Mouse (Mus musculus) embryonic facial prominence, embryonic 11.5 days (tissue): Measurements from ENCODE around the gene Hnrnpk. TPM values are rescaled to one million over a fixed set of nuclear protein-coding genes. Genes with fewer than 3 reads are reported as not detected.

Source experiments
- ATAC-seq: fragments of 200-750 bp; cut with Nextera tagmentation; replicated peaks from 2 replicates; pipeline ENCODE4 v1.8.0; 2017; ENCODE audit warnings: low read depth; ENCODE audit not compliant: insufficient number of reproducible peaks, low FRiP score, low TSS enrichment
- DNase-seq: peaks from one replicate; pipeline ENCODE4 v3.0.0-alpha.2; 2015; ENCODE audit warnings: low spot score
- H3K27ac ChIP-seq: fragments of 300-500 bp; sonication (generic); replicated peaks from 2 replicates; pipeline ENCODE4 v1.5.1; 2014; ENCODE audit warnings: mild to moderate bottlenecking, low read depth, low read length, control low read depth
- H3K27me3 ChIP-seq: fragments of 300-500 bp; sonication (generic); 2 replicates; pipeline ENCODE4 v1.6.1; 2014; ENCODE audit warnings: mild to moderate bottlenecking, low read length, moderate library complexity, mixed read lengths; ENCODE audit not compliant: control insufficient read depth, insufficient read depth
- H3K36me3 ChIP-seq: fragments of 300-500 bp; sonication (generic); replicated peaks from 2 replicates; pipeline ENCODE4 v1.6.1; 2014; ENCODE audit warnings: low read depth, mild to moderate bottlenecking, low read length, moderate library complexity, mixed read lengths; ENCODE audit not compliant: control insufficient read depth, insufficient read depth
- H3K4me1 ChIP-seq: fragments of 300-500 bp; sonication (generic); 2 replicates; pipeline ENCODE4 v1.6.1; 2014; ENCODE audit warnings: low read length, mixed read lengths; ENCODE audit not compliant: control insufficient read depth, insufficient read depth
- H3K4me2 ChIP-seq: fragments of 300-500 bp; sonication (generic); 2 replicates; pipeline ENCODE4 v1.6.1; 2014; ENCODE audit warnings: low read depth, mild to moderate bottlenecking, control low read depth, low read length, moderate library complexity
- H3K4me3 ChIP-seq: fragments of 300-500 bp; sonication (generic); 2 replicates; pipeline ENCODE4 v1.5.1; 2014; ENCODE audit warnings: low read depth, low read length, control low read depth
- H3K9ac ChIP-seq: fragments of 300-500 bp; sonication (generic); replicated peaks from 2 replicates; pipeline ENCODE4 v1.6.1; 2014; ENCODE audit warnings: mild to moderate bottlenecking, control low read depth, low read length
- H3K9me3 ChIP-seq: fragments of 300-500 bp; sonication (generic); replicated peaks from 2 replicates; pipeline ENCODE4 v1.6.1; 2016; ENCODE audit warnings: mild to moderate bottlenecking, low read length, inconsistent platforms, mixed read lengths; ENCODE audit not compliant: control insufficient read depth
- WGBS: fragments of 180-500 bp; shearing (Covaris S2); extraction: QIAGEN DNeasy Blood & Tissue Kit; methylation state at CpG from one replicate; pipeline ENCODE4 v1.1.7; 2014; 5-methylcytosine and 5-hydroxymethylcytosine counted together
- polyA plus RNA-seq: library from polyadenylated mRNA; unstranded; fragments of >200 nt; fragmentation: Nextera tagmentation; extraction: Ambion mirVana; gene quantifications from 2 replicates; pipeline ENCODE4 v1.2.1, GENCODE M21; 2014

Hnrnpk gene
- polyA plus RNA-seq, 1 experiment from 2014 or later, result 2,650 TPM

DNA sequence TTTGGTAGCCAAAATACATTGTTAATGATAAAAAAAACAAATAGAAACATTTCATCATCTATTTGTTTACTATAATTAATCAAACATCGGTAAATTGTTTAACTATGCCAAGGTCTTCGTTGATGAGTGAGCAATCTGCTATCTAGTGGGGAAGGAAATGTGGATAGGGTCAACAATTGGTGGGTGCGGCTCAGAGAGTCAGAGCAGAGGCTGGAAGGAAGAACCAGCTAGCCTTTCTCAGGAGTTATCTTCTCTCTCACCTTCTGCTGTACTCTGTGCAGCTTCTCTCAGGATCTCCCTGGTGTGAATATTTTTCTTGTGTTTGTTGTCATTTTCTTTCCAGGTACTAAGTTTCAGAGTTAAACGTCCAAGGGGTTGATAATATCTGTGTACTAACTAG is 19.1 kb upstream of the Hnrnpk start:
- Histone ChIP-seq H3K27ac (no peak overlapping the region), H3K4me3 (no peak overlapping the region), H3K4me2 (no peak overlapping the region), H3K4me1 (no peaks in the 10 kb centered on the region), H3K36me3 (no peaks in the 10 kb centered on the region), H3K9ac (no peak overlapping the region), H3K9me3 (no peaks in the 10 kb centered on the region), H3K27me3 (no peaks in the 10 kb centered on the region)
- ATAC-seq (no peak), DNase-seq (no peak)
- WGBS, result 84% methylated on average over 4 of the region's 4 CpGs

DNA sequence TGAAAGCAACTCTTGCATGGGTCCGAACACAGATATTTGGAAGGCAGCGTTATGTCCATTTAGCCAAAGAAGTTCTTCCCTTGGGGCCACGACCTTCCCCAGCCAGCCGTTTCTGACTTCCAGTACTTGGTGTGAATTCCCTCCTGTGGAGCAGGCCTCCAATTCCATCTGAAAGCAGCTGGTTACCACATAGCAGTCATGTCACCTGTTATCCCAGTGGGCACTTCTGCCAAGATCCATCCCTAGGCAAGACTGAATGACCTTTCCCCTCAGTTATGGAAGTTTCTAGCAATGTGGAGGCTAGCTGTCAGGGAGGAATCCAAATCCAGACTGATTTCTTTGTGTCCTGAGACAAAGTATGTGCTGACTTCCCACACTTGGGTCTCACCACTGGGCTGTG is 17.9 kb upstream of the Hnrnpk start:
- Histone ChIP-seq H3K27me3 (no peaks in the 10 kb centered on the region), H3K4me3 (no peak overlapping the region), H3K9me3 (no peaks in the 10 kb centered on the region), H3K36me3 (no peaks in the 10 kb centered on the region), H3K4me2 (no peak overlapping the region), H3K4me1 (no peaks in the 10 kb centered on the region), H3K27ac (no peak overlapping the region), H3K9ac (no peak overlapping the region)
- WGBS, result 80% methylated on average over 4 of the region's 4 CpGs
- DNase-seq (no peak), ATAC-seq (no peak)

DNA sequence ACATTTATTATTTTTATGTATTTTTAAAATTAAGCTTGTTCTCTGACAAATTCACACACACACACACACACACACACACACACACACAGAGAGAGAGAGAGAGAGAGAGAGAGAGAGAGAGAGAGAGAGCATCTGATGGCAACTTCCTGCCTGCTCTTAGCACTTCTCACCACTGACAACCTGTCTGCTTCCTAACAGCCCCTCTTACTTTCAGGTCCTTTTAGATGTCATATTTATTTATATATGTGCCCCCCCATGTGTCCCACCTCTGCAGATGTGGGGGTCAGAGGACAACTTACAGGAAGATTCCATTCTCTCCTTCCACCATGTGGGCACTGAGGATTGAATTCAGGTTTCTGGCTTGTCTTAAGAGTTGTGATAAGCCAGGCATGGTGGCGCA is 16.1 kb upstream of the Hnrnpk start:
- H3K4me1 ChIP-seq, result no peaks in the 10 kb centered on the region
- no peaks in the 10 kb centered on the region for H3K27me3 ChIP-seq
- H3K27ac ChIP-seq, result no peak overlapping the region
- WGBS, result 90% methylated on average over 1 of the region's 1 CpGs
- H3K9me3 ChIP-seq, result no peaks in the 10 kb centered on the region
- no peak overlapping the region for H3K9ac ChIP-seq
- DNase-seq (no peak), ATAC-seq (no peak)
- no peak overlapping the region for H3K4me2 ChIP-seq
- no peak overlapping the region for H3K4me3 ChIP-seq
- no peaks in the 10 kb centered on the region for H3K36me3 ChIP-seq

DNA sequence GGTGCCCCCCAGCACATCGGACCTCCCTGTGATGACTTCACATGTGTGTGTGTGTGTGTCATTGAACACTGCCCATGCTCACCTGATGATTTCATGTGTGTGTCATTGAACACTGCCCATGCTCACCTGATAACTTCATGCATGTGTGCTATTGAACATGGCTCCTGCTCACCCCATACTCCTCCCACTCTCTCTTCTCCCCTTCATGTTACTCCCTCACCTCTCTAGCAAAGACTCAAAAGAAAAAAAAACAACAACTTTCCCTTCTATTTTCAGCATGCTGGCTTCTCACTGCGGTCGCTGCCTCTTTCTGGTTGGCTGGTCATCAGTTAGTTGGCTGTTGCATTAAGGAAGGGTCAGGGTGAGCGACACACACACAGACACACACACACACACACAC is 15.5 kb upstream of the Hnrnpk start:
- no peaks in the 10 kb centered on the region for H3K36me3 ChIP-seq
- H3K4me1 ChIP-seq, result no peaks in the 10 kb centered on the region
- no peak overlapping the region for H3K4me2 ChIP-seq
- H3K9me3 ChIP-seq, result no peaks in the 10 kb centered on the region
- no peaks in the 10 kb centered on the region for H3K27me3 ChIP-seq
- H3K4me3 ChIP-seq, result no peak overlapping the region
- 91% methylated on average over 4 of the region's 4 CpGs for whole genome bisulfite sequencing
- H3K27ac ChIP-seq, result no peak overlapping the region
- ATAC-seq, result no peak
- no peak overlapping the region for H3K9ac ChIP-seq
- no peak for DNase-seq

DNA sequence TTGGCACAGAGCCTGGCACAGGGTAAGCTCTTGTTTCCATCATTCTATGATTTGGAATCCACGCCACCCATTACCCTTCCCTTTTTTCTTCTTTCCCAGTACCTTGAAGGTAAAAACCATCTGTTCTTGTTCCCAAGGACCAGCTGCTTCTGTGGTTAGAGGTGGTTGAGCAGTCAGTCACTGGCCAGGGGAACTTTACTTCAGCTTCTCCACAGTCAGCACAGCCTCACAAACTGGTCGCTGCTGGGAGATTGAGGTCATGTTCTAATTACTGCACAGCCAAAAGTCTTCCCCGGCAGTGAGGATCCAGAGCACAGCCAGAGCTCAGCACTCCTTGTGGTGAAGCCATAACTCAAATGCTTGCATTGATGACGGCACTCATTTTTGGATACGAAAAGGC is 12.7 kb upstream of the Hnrnpk start:
- H3K9ac ChIP-seq, result no peak overlapping the region
- H3K27ac ChIP-seq, result no peak overlapping the region
- H3K4me3 ChIP-seq, result no peak overlapping the region
- H3K27me3 ChIP-seq, result no peaks in the 10 kb centered on the region
- H3K4me2 ChIP-seq, result no peak overlapping the region
- H3K36me3 ChIP-seq, result no peaks in the 10 kb centered on the region
- WGBS, result 89% methylated on average over 5 of the region's 5 CpGs
- H3K4me1 ChIP-seq, result no peaks in the 10 kb centered on the region
- no peak for DNase-seq
- ATAC-seq, result no peak
- H3K9me3 ChIP-seq, result no peaks in the 10 kb centered on the region

DNA sequence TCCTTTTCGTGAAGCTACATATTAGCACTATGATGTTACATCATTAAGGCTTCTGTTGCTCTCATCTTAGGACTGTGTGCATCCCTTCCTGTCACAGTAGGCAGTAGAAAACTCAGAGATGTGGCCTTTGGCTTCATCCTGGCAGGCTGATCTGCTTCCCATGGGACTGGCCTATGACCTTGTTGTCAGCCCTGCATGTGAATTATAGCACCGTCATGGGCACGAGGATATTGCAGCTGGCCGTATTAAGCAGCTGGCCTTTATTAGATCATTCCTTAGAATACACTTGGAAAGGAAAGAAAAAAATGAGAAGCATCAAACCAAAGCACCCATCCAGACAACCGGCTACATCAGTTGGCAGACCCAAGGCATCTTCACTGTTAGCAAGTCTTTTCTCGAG is 12.2 kb upstream of the Hnrnpk start:
- ATAC-seq (no peak), DNase-seq (no peak)
- Histone ChIP-seq H3K27ac (no peak overlapping the region), H3K4me1 (no peaks in the 10 kb centered on the region), H3K27me3 (no peaks in the 10 kb centered on the region), H3K9ac (no peak overlapping the region), H3K9me3 (no peaks in the 10 kb centered on the region), H3K4me3 (no peak overlapping the region), H3K36me3 (no peaks in the 10 kb centered on the region), H3K4me2 (no peak overlapping the region)
- WGBS, result 82% methylated on average over 6 of the region's 6 CpGs

DNA sequence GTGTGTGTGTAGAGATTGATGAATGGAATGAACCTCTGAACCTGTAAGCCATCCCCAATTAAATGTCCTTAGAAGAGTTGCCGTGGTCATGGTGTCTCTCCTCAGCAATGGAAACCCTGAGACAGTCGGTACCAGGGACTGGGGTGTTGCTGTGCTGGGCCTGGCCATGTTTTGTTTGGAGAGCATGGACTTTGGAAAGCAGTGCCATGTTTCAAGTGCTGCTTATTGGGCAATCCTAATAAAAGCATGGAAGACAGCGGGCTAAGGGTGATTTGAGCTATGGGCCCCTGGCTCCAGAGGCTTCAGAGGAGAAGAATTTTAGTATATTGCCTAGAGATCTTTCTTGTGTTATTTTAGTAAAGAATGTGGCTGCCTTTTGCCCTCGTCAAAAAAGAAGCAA is 7.9 kb upstream of the Hnrnpk start:
- ATAC-seq (no peak), DNase-seq (no peak)
- Histone ChIP-seq H3K4me1 (no peaks in the 10 kb centered on the region), H3K36me3 (no peaks in the 10 kb centered on the region), H3K27ac (no peak overlapping the region), H3K4me3 (no peak overlapping the region), H3K9me3 (no peaks in the 10 kb centered on the region), H3K9ac (no peak overlapping the region), H3K27me3 (no peaks in the 10 kb centered on the region), H3K4me2 (no peak overlapping the region)
- WGBS, result 91% methylated on average over 4 of the region's 4 CpGs

- Histone ChIP-seq H3K4me1 (no peaks in the 10 kb centered on the region), H3K27ac (peak overlapping the region; percentile 97), H3K4me3 (peak overlapping the region; percentile 96), H3K36me3 (peaks cover 2% of the 10 kb centered on the region), H3K9me3 (no peaks in the 10 kb centered on the region), H3K27me3 (no peaks in the 10 kb centered on the region), H3K9ac (peak overlapping the region; percentile 99), H3K4me2 (peak overlapping the region; percentile 43)
- ATAC-seq (peak; percentile 64), DNase-seq (no peak)
- WGBS, result under 1% methylated on average over 41 of the region's 48 CpGs
These were observed 416 bp downstream of the Hnrnpk start for GRCm38 (mm10) chr13:58402744-58403110.
